Mouse (Mus musculus): ENCODE measurements around the gene Gm28047. TPM values are rescaled to one million over a fixed set of nuclear protein-coding genes. Genes with fewer than 3 reads are reported as not detected.

Gene Gm28047
- polyA plus RNA-seq, 1 experiment from 2014 or later = not detected

GRCm38 (mm10) chr15:102503924-102504782 is 120.7 kb downstream of the Gm28047 start:
- no peak overlapping the region for H3K27ac ChIP-seq (ENCODE audit: low read length)
- no peak overlapping the region for H3K4me2 ChIP-seq (ENCODE audit: low read length)
- H3K36me3 ChIP-seq (ENCODE audit: control insufficient read depth, insufficient read depth, low read length) = peaks cover 54% of the 10 kb centered on the region
- no peaks in the 10 kb centered on the region for H3K9me3 ChIP-seq (replicated peaks; ENCODE audit: control insufficient read depth, low read length, poor library complexity, severe bottlenecking)
- H3K9ac ChIP-seq (ENCODE audit: low read depth, low read length) = no peak overlapping the region
- H3K27me3 ChIP-seq (ENCODE audit: control insufficient read depth, insufficient read depth, low read depth, low read length) = no peaks in the 10 kb centered on the region
- H3K4me3 ChIP-seq (ENCODE audit: low read depth, low read length) = no peak overlapping the region
- 95% methylated on average over 9 of the region's 9 CpGs for WGBS
- peaks cover 6% of the 10 kb centered on the region for H3K4me1 ChIP-seq (ENCODE audit: control insufficient read depth, insufficient read depth, low read length)
- no peak for ATAC-seq

- H3K36me3 ChIP-seq (ENCODE audit: control insufficient read depth, insufficient read depth, low read length) = peaks cover 54% of the 10 kb centered on the region
- H3K4me2 ChIP-seq (ENCODE audit: low read length) = no peak within 1 kb of the TSS
- ATAC-seq = no peak
- H3K9me3 ChIP-seq (replicated peaks; ENCODE audit: control insufficient read depth, low read length, poor library complexity, severe bottlenecking) = no peaks in the 10 kb centered on the region
- no peak within 1 kb of the TSS for H3K9ac ChIP-seq (ENCODE audit: low read depth, low read length)
- no peaks in the 10 kb centered on the region for H3K27me3 ChIP-seq (ENCODE audit: control insufficient read depth, insufficient read depth, low read depth, low read length)
- H3K4me1 ChIP-seq (ENCODE audit: control insufficient read depth, insufficient read depth, low read length) = peaks cover 2% of the 10 kb centered on the region; the same call in 1 of the 2 replicates
- 100% methylated on average over 1 of the region's 1 CpGs for WGBS
- H3K27ac ChIP-seq (ENCODE audit: low read length) = no peak within 1 kb of the TSS
- no peak within 1 kb of the TSS for H3K4me3 ChIP-seq (ENCODE audit: low read depth, low read length)
These were observed 121.4 kb downstream of the Gm28047 start, which contains the start of gene Gm10337 for GRCm38 (mm10) chr15:102503447-102503846. Gm10337 (plus strand) TSS chr15:102503722.

GRCm38 (mm10) chr15:102502254-102502840 is 122.5 kb downstream of the Gm28047 start:
- Histone ChIP-seq H3K4me1 (ENCODE audit: control insufficient read depth, insufficient read depth, low read length) (no peaks in the 10 kb centered on the region), H3K9me3 (replicated peaks; ENCODE audit: control insufficient read depth, low read length, poor library complexity, severe bottlenecking) (no peaks in the 10 kb centered on the region), H3K4me3 (ENCODE audit: low read depth, low read length) (no peak overlapping the region), H3K27me3 (ENCODE audit: control insufficient read depth, insufficient read depth, low read depth, low read length) (no peaks in the 10 kb centered on the region), H3K9ac (ENCODE audit: low read depth, low read length) (no peak overlapping the region), H3K27ac (ENCODE audit: low read length) (no peak overlapping the region), H3K4me2 (ENCODE audit: low read length) (no peak overlapping the region), H3K36me3 (ENCODE audit: control insufficient read depth, insufficient read depth, low read length) (peaks cover 51% of the 10 kb centered on the region)
- ATAC-seq = no peak
- WGBS = 81% methylated on average over 9 of the region's 9 CpGs

DNA sequence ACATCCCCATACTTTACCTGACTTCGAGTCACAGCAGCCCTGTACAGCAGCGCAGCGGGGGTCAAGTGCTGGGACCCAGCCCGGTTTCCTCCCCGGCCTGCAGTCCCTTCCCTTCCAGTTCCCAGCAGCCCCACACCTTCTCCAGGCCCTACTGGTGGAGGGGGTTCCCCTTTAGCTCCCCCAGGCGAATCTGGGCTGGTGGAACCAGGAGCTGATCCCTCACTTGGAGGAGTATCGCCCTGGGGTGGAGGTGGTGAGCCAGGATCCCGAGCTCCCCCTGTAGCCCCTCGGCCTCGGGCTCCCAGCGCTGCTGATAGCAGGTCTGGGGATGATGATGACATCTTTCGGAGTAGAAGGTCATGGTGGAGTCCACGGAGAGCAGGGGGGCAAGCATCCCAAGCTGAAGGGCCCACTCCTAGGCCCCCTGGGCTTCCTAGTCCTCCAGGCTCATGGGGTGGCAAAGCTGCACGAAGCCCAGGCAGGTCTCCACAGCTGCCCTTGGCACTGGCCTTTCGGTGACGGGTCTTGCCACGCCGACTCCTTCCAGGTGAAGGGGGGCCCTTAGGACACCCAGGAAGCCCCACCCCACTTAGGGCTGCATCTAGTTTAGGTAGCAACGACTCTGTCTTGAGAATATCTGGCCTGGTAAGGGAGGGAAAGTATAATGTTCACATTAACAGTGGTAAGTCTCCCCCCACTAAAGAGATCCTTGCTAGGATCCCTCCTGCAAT is 123.6 kb downstream of the Gm28047 start:
- 91% methylated on average over 19 of the region's 19 CpGs for WGBS
- Histone ChIP-seq H3K9me3 (replicated peaks; ENCODE audit: control insufficient read depth, low read length, poor library complexity, severe bottlenecking) (no peaks in the 10 kb centered on the region), H3K4me3 (ENCODE audit: low read depth, low read length) (no peak overlapping the region), H3K4me2 (ENCODE audit: low read length) (no peak overlapping the region), H3K27me3 (ENCODE audit: control insufficient read depth, insufficient read depth, low read depth, low read length) (no peaks in the 10 kb centered on the region), H3K36me3 (ENCODE audit: control insufficient read depth, insufficient read depth, low read length) (peaks cover 54% of the 10 kb centered on the region), H3K9ac (ENCODE audit: low read depth, low read length) (no peak overlapping the region), H3K4me1 (ENCODE audit: control insufficient read depth, insufficient read depth, low read length) (no peaks in the 10 kb centered on the region), H3K27ac (ENCODE audit: low read length) (no peak overlapping the region; the same call in 1 of the 2 replicates)
- ATAC-seq = peak; percentile 18; the same call in 1 of the 2 replicates

- Histone ChIP-seq H3K27ac (ENCODE audit: low read length) (no peak overlapping the region), H3K9ac (ENCODE audit: low read depth, low read length) (no peak overlapping the region), H3K27me3 (ENCODE audit: control insufficient read depth, insufficient read depth, low read depth, low read length) (no peaks in the 10 kb centered on the region), H3K4me2 (ENCODE audit: low read length) (no peak overlapping the region), H3K9me3 (replicated peaks; ENCODE audit: control insufficient read depth, low read length, poor library complexity, severe bottlenecking) (no peaks in the 10 kb centered on the region), H3K4me1 (ENCODE audit: control insufficient read depth, insufficient read depth, low read length) (no peaks in the 10 kb centered on the region), H3K4me3 (ENCODE audit: low read depth, low read length) (no peak overlapping the region), H3K36me3 (ENCODE audit: control insufficient read depth, insufficient read depth, low read length) (peaks cover 53% of the 10 kb centered on the region)
- ATAC-seq = no peak
- WGBS = 96% methylated on average over 5 of the region's 5 CpGs
These were observed 124.4 kb downstream of the Gm28047 start for GRCm38 (mm10) chr15:102500479-102500878.

- Histone ChIP-seq H3K4me3 (ENCODE audit: low read depth, low read length) (no peak overlapping the region), H3K4me2 (ENCODE audit: low read length) (no peak overlapping the region), H3K27ac (ENCODE audit: low read length) (no peak overlapping the region), H3K36me3 (ENCODE audit: control insufficient read depth, insufficient read depth, low read length) (peaks cover 50% of the 10 kb centered on the region), H3K9ac (ENCODE audit: low read depth, low read length) (no peak overlapping the region), H3K9me3 (replicated peaks; ENCODE audit: control insufficient read depth, low read length, poor library complexity, severe bottlenecking) (no peaks in the 10 kb centered on the region), H3K27me3 (ENCODE audit: control insufficient read depth, insufficient read depth, low read depth, low read length) (no peaks in the 10 kb centered on the region), H3K4me1 (ENCODE audit: control insufficient read depth, insufficient read depth, low read length) (no peaks in the 10 kb centered on the region)
- WGBS = 92% methylated on average over 6 of the region's 6 CpGs
- ATAC-seq = no peak
These were observed 125.0 kb downstream of the Gm28047 start for GRCm38 (mm10) chr15:102499851-102500250.

DNA sequence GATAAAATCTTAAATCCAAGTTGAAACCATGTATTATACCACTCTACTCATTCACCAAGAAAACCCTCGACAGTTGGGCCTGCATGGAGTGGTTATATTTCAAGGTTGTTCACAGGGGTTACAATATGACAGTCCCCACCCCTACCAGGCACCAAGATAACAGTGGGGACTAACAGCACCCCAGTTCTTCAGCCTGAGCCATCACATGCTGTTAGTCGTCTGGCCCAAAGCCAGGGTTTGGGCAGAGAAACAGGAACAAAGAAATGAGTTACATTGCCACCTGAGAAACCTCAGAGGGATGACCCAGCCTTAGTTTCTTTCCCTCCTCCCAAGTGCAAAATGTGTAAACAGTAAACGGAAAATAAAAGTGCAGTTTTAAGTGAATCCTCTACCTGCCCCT is 125.5 kb downstream of the Gm28047 start:
- no peaks in the 10 kb centered on the region for H3K9me3 ChIP-seq (replicated peaks; ENCODE audit: control insufficient read depth, low read length, poor library complexity, severe bottlenecking)
- H3K27ac ChIP-seq (ENCODE audit: low read length) = no peak overlapping the region
- H3K9ac ChIP-seq (ENCODE audit: low read depth, low read length) = no peak overlapping the region
- no peak overlapping the region for H3K4me3 ChIP-seq (ENCODE audit: low read depth, low read length)
- H3K4me1 ChIP-seq (ENCODE audit: control insufficient read depth, insufficient read depth, low read length) = no peaks in the 10 kb centered on the region
- H3K4me2 ChIP-seq (ENCODE audit: low read length) = no peak overlapping the region
- peaks cover 46% of the 10 kb centered on the region for H3K36me3 ChIP-seq (ENCODE audit: control insufficient read depth, insufficient read depth, low read length)
- no peaks in the 10 kb centered on the region for H3K27me3 ChIP-seq (ENCODE audit: control insufficient read depth, insufficient read depth, low read depth, low read length)
- 74% methylated on average over 3 of the region's 3 CpGs for WGBS
- ATAC-seq = no peak

- 88% methylated on average over 3 of the region's 3 CpGs for WGBS
- Histone ChIP-seq H3K27ac (ENCODE audit: low read length) (no peak overlapping the region), H3K9me3 (replicated peaks; ENCODE audit: control insufficient read depth, low read length, poor library complexity, severe bottlenecking) (no peaks in the 10 kb centered on the region), H3K4me2 (ENCODE audit: low read length) (no peak overlapping the region), H3K4me1 (ENCODE audit: control insufficient read depth, insufficient read depth, low read length) (no peaks in the 10 kb centered on the region), H3K4me3 (ENCODE audit: low read depth, low read length) (no peak overlapping the region), H3K27me3 (ENCODE audit: control insufficient read depth, insufficient read depth, low read depth, low read length) (no peaks in the 10 kb centered on the region), H3K9ac (ENCODE audit: low read depth, low read length) (no peak overlapping the region), H3K36me3 (ENCODE audit: control insufficient read depth, insufficient read depth, low read length) (peaks cover 46% of the 10 kb centered on the region)
- ATAC-seq = no peak
These were observed 126.5 kb downstream of the Gm28047 start for GRCm38 (mm10) chr15:102498322-102498721.
